Mouse (Mus musculus): ENCODE data around the gene Actn2.

Actn2 gene

GRCm38 (mm10) chr13:12340183-12340975 lies at the start of gene Actn2:
Gene Actn2, minus strand, starts transcription at chr13:12340760.
- DNase-seq (ENCODE audit: low spot score in 2 of 2): peak; percentile 65 to 77

DNA sequence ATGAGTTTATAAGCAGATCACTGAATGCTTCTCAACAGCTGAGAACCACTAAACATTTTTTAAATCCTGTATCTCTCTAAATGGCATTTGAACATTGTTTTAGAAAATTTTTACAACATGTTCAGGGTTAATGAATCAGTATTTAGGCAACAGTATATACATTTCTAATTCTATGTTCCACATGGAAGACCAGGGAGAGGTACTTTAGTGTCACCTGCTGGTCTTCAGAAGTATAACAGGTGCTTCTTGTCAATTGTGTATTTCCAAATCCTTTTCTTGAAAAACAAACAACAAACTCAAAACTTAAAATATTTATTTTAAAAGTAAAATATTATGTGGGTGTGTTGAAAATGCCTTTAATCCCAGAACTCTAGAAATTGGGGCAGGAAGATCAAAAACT lies 45.7 kb upstream of the Actn2 start:
- no peak for DNase-seq (ENCODE audit: low spot score in 2 of 2)

DNA sequence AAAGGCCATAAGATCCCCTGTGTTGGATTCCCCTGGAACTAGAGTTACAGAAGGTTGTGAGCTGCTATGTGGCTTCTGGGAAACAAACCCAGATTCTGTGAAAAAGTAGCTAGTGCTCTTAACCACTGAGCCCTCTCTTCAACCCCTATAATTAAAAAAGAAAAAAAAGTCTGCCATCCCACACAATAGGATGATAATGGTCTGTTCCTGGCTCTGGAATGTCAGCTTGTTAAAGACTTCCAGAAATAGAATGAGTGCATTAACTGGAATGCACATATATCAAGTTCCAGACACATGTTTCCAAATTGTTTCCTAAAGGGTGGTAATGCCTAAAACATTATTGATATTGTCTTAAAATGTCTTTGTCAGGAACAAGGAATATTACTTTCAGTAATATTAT lies 44.2 kb upstream of the Actn2 start:
- DNase-seq (ENCODE audit: low spot score in 2 of 2): no peak

- DNase-seq (ENCODE audit: low spot score in 2 of 2): no peak
Observed at GRCm38 (mm10) chr13:12376778-12377177, 36.2 kb upstream of the Actn2 start.

- no peak for DNase-seq (ENCODE audit: low spot score in 2 of 2)
Observed at GRCm38 (mm10) chr13:12372755-12373154, 32.2 kb upstream of the Actn2 start.

DNA sequence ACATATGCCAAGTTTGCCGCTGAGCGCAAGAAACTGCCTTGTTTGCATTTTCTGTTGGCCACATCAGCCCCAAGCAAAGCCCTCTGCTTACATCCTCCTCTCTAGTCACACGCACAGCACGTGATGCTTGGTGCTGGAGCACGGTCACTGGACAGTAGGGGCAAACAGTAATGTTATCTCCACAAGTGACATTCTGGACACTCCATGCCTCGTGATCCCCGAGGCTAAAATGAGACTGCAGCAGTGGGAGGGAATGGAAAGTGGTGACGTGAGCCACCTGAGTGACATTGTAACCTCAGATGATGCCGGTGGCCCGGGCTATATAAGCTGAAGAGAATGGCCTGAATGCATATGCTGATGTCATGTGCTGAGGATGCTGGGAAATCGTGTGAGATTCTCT lies 29.4 kb upstream of the Actn2 start:
- no peak for DNase-seq (ENCODE audit: low spot score in 2 of 2)

DNA sequence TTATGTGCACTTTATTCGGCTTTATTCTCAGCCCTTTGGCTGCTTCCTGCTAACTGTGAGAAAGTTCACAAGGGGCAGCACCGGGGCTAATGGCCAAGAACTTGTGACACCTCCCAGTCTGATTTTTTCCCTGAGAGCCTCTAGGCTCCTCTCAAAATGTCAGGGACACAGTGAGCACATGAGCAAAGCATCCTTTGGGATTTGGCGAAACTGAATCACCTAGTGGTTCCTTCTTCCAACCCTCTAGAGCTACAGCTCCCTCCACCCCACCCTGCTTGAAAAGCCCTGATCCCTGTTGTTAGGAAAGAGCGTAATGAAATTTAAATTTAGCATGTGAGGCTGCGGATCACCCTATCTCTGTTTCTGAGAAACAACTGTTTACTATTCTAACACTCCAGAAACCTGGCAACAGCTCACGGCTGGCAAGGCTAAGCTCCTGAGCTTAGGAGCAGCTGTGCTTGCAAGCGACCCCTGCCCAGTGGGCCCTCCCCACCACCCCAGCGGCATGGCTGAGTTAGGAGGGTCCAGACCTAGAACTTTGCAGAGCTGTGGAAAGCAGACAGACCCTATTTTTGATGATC lies 28.6 kb upstream of the Actn2 start:
- no peak for DNase-seq (ENCODE audit: low spot score in 2 of 2)

DNA sequence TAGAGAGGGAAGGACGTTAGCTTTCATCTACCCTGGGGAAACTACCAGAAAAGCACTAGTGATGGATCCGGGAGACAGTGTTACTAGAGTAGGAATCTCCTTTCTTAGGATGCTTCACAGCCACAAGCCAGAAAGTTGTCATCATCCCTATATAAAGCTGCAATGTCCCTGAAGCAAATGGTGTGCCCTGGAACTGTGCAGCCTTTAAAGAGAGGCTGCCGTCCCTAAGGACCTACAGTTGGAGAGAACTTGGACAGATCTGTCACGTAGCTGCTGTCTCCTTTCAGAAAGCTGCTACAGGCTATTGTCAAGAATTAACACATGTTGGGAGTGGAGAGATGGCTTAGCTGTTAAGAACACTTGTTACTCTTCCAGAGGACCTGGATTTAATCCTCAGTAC lies 20.9 kb upstream of the Actn2 start:
- no peak for DNase-seq (ENCODE audit: low spot score in 2 of 2)

- DNase-seq (ENCODE audit: low spot score in 2 of 2): no peak
Observed at GRCm38 (mm10) chr13:12357554-12357953, 17.0 kb upstream of the Actn2 start.

DNA sequence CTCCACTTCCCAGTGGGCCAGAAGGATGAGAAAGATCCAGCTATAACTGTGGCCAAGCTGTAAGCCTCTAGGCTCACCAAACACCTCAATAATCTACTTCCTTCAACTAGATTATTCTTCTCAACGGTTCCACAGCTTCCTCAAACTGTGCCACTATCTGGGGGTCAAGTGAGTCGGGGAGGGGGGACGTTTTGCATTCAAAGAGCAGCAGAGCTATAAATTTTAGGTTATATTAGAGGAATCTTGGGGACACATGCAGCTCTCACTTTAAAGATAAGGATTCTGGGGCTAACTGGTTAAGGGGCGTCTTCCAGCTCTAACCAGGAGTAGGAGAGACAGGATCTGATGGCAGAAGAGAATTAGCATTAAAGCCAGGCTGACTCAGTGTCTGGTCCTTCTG lies 15.6 kb upstream of the Actn2 start:
- DNase-seq (ENCODE audit: low spot score in 2 of 2): no peak

DNA sequence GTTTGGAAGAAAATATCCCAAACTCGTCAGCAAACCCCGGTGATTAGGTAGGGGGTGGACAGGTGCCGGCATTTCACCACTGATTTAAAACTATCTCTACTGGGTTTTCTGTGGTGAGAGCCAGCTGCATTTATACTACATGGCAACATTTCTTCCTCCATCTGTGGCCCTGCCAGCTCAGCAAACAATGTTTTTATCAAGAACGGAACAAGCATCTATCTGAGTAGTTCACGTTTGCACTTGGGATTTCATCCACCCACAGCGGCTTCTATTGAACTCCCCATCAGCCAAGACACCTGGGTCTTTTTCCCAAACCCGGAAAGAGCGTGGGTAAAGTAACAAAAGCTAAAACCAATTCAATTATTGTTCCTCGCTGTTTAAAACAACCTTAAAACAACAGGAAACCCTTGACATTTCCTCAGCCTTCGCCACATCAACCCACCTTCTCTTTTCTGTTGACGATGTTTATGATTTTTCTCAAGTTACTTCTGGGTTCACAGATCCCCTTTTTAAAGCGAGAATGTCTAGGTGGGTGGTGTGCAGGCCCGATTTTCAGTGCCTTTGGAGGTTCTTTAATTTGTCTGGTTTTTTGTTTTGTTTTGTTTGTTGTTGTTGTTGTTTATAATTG lies 8.8 kb upstream of the Actn2 start:
- no peak for DNase-seq (ENCODE audit: low spot score in 2 of 2)

DNA sequence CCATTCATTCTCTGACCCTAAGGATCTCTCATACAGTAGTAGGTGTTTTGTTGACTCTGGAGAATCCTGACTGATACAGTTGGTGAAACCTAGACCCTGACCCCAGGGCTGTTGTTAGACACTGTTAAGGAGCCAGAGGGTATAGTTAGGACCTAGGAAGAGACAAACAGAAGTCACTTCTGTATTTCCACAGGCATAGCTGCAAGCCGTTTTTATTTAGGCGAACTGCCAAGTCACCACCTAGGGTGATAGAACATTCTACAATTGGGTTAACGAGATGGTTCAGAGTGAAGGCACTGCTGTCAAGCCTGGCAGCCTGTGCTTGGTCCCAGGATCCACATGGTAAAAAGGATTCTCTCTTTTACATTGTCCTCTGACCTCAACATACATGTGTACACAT lies 6.3 kb upstream of the Actn2 start:
- no peak for DNase-seq (ENCODE audit: low spot score in 2 of 2)

DNA sequence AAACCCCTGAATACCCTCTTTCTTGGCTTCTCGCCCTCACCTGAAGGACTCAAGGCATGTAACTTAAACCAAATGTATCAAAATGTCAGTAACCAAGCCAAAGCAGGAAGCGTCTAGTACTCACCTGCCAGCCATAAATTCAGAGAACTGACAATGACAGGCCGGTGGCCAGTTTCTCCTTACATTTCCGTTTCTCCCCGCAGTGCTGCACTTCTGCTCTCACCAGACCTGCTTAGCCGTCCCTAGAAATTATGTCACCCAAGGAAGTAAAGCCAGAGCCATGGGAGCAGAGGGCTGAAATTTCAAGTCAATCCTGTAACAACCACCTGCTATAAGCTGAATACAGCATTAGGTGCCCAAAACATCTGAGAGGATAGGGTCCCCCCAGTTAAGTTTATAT lies 887 bp upstream of the Actn2 start:
- no peak for DNase-seq (ENCODE audit: low spot score in 2 of 2)

DNA sequence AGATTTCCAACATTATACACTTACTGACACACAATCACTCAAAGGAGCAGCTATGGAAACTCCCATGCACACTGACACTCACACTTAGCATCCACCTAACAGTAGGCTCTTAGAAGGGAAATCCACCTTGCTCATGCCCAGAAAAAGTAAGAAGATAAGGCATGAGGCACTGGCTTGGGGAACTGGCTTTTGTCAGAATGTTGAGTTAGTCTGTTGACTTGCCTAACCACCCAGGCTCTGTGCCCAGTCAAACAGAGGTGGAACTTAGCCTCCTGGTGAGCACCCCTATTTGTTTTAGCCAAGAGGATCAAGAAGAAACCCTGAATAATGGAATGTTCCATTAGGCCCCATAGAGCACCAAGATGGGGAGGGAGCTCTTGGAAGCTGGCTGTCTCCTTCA lies 1.1 kb downstream of the Actn2 start:
- no peak for DNase-seq (ENCODE audit: low spot score in 2 of 2)

DNA sequence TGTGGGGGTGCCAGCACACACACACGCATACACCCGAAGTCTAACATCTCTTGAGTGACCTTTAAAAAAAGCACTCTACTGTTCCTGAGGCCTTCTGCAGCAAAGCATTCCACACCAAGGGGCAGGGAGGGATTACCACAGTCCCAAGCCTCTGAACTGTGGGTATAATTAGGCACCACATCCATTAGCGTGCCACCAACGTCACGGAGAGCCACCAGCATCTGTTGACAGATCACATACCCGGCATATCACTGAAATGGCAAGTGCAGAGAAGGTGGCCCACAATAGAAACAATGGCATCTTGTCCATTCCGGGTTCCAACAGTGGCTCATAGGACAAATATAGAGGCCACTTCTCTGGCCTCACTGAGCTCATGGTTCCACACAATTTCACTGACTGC lies 2.8 kb downstream of the Actn2 start:
- DNase-seq (ENCODE audit: low spot score in 2 of 2): no peak

DNA sequence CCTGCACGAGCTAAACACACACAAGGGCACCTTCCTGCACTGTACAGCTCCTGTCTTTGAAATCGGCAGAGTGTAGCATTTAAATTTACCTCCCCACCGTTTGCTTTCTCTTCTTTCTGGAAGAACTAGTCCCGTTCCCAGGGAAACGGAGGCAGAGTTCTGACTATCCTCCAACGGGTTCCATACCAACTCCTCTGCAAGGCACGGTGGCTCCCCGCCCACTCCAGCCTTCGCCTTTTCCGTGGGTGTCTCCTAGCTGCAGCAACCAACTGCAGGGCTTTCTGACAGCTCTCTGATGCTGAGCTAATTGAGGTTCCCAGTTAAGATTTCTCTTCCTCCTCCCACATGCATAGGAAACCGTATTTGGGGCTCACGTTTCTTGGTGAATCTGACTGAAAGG lies 6.5 kb downstream of the Actn2 start:
- DNase-seq (ENCODE audit: low spot score in 2 of 2): peak; percentile 77 to 81

- DNase-seq (ENCODE audit: low spot score in 2 of 2): no peak
Observed at GRCm38 (mm10) chr13:12331528-12331927, 9.0 kb downstream of the Actn2 start.

GRCm38 (mm10) chr13:12328392-12328791 lies 12.2 kb downstream of the Actn2 start:
- DNase-seq (ENCODE audit: low spot score in 2 of 2): no peak

DNA sequence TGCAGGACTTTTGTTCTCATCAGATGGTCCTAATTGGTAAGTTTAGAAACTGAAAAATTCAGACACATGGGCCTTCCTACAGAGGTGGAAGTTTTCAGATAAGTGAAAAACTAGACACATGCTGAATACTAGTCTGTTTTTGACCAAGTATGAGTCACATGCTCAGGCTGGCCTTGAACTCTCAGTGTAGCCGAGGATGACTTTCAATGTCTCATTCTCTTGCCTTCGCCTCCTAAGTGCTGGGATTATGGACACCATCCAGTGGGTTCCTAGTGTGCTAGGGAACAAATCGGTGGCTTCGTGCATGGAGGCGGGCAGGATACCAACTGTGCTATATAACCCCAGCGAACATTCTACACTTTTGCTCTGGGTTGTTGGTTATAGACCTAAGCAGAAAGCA lies 13.0 kb downstream of the Actn2 start:
- no peak for DNase-seq (ENCODE audit: low spot score in 2 of 2)

DNA sequence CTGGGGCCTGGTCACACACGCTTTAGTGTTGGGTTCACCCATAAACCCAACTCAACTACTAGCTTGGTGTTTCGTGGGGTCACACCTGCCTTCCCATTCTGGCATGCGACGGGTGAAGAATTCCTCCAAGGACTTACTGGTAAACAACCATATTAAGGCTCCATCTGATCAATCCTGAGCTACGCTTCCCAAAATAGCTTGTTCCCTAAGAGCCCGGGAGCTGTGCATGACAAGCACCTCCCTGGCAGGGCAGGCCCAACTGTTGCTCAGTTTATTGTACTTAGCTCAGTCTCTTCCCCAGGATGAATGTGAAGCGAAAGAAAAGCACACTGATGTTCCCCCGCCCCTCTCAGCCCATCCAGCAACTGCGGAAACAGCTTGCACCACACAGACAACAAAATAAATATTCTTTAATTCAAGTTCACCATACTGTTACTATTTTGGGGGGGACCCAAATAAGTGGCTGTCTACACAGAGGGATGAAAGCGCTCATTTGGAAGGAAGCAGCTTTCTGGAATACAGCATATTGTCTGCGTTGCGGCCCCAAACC lies 17.4 kb downstream of the Actn2 start:
- DNase-seq (ENCODE audit: low spot score in 2 of 2): no peak

- DNase-seq (ENCODE audit: low spot score in 2 of 2): no peak
Observed at GRCm38 (mm10) chr13:12320148-12320547, 20.4 kb downstream of the Actn2 start.

- no peak for DNase-seq (ENCODE audit: low spot score in 2 of 2)
Observed at GRCm38 (mm10) chr13:12318017-12318416, 22.5 kb downstream of the Actn2 start.

DNA sequence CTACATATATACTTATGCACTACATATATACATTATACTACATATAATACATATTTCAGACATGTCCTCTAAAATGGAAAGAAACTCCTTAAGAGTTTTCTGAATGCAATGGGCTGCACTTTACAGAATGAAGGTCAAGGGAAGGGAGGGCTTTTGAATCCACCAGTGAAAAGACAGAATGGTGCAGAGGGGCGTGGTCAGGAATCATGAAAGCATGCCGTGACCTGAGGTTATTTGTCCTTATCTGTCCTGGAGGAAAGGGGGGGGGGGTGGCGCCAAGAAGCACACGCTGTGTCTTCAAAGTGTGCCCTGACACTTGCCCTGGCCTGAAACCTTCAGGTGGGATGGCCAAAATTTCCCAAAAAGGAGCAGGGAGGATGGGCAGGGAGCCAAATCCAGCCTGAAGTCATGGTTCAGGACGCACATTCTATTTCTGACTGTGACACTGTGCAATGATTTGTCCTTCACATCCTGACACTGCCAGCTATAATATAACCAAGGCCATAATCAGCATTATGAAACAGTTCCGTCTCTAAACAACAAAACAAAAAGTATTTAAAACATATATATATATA lies 23.3 kb downstream of the Actn2 start:
- DNase-seq (ENCODE audit: low spot score in 2 of 2): no peak

Data from frontal cortex, postnatal 10 days (tissue).